ENCODE assay signal across 15 mouse cellular contexts in genomic region chr4:56937136-56937535, GRCm38 (mm10). TPM values are rescaled to one million over a fixed set of nuclear protein-coding genes. Genes with fewer than 3 reads are reported as not detected.
DNase-seq lines count a peak whose midpoint lies in the region; ATAC-seq and TF ChIP-seq lines count a peak whose summit lies in the region.
"Had no signal": no experiment of that assay in that cellular context is flagged by ENCODE, and none has a peak within 500 bp of the region (broad histone marks: within the 10 kb centered on the region; RNA-seq: fewer than 3 reads in every experiment).

No protein-coding gene starts in this region.

- H3K4me1 ChIP-seq in heart, postnatal 0 days (ENCODE audit: control insufficient read depth, insufficient read depth): peaks cover 44% of the 10 kb centered on the region
- H3K4me1 ChIP-seq: hindbrain, embryonic 15.5 days had no signal

- no peak overlapping the region for H3K4me2 ChIP-seq in heart, postnatal 0 days (ENCODE audit: low read depth, low read length)
- H3K4me2 ChIP-seq: forebrain, embryonic 12.5 days; hindbrain, embryonic 15.5 days; lung, embryonic 15.5 days had no signal

- no peaks in the 10 kb centered on the region for H3K9me3 ChIP-seq in heart, postnatal 0 days (replicated peaks; ENCODE audit: control insufficient read depth, low read length)
- H3K9me3 ChIP-seq: forebrain, embryonic 12.5 days; hindbrain, embryonic 15.5 days; lung, embryonic 15.5 days had no signal

- TF ChIP-seq EP300 in heart, postnatal 0 days (IDR thresholded peaks at IDR 0.05; ENCODE audit: low read depth): no peak

- no peak overlapping the region for H3K4me3 ChIP-seq in heart, postnatal 0 days (ENCODE audit: low read depth, low read length)
- H3K4me3 ChIP-seq: forebrain, embryonic 12.5 days; hindbrain, embryonic 15.5 days; lung, embryonic 15.5 days; myocyte had no signal

- peak; percentile 45; the same call in 1 of the 2 replicates for ATAC-seq in heart, postnatal 0 days (ENCODE audit: insufficient read depth, low read depth)
- ATAC-seq: activated CD4-positive, CD25-positive, alpha-beta regulatory T cell, adult 4 months had no signal

- DNase-seq in heart, adult 11 months: peak; percentile 88
- no peak for DNase-seq in heart, postnatal 25 days (ENCODE audit: low spot score)
- DNase-seq in ZHBTc4 (ENCODE audit: low read depth, low spot score): peak; percentile 54
- peak; percentile 33 for DNase-seq in heart, postnatal 0 days (ENCODE audit: low spot score)
- DNase-seq in kidney, postnatal 4 days: peak; percentile 25 to 44
- DNase-seq in ovary, postnatal 36 days (ENCODE audit: low spot score): no peak
- no peak for DNase-seq in left cerebral cortex, adult 8-10 months (ENCODE audit: low spot score in 2 of 2)
- DNase-seq in urinary bladder, postnatal 4 days (ENCODE audit: low spot score in 2 of 2): no peak
- DNase-seq: left cerebral cortex, postnatal 4 days had no signal

- TF ChIP-seq CTCF in heart, postnatal 0 days (IDR thresholded peaks at IDR 0.05; ENCODE audit: low read depth): no peak

- peak overlapping the region; percentile 56 for H3K27ac ChIP-seq in heart, postnatal 0 days (ENCODE audit: low read depth)
- H3K27ac ChIP-seq: forebrain, embryonic 12.5 days; hindbrain, embryonic 15.5 days; lung, embryonic 15.5 days had no signal

- 15% methylated on average over 6 of the region's 6 CpGs for WGBS in heart, postnatal 0 days

- H3K36me3 ChIP-seq in heart, postnatal 0 days (replicated peaks; ENCODE audit: control insufficient read depth, insufficient read depth, low read length): peaks cover 26% of the 10 kb centered on the region

- intact Hi-C loops in heart, postnatal 25 days (cut with DNase I): no loop called here

- H3K27me3 ChIP-seq in heart, postnatal 0 days (ENCODE audit: control insufficient read depth, insufficient read depth, low read length): no peaks in the 10 kb centered on the region
- H3K27me3 ChIP-seq: CH12.LX; forebrain, embryonic 12.5 days; hindbrain, embryonic 15.5 days; lung, embryonic 15.5 days had no signal

- H3K9ac ChIP-seq in heart, postnatal 0 days (replicated peaks; ENCODE audit: low read depth, low read length): no peak overlapping the region
- H3K9ac ChIP-seq: forebrain, embryonic 12.5 days; hindbrain, embryonic 15.5 days; lung, embryonic 15.5 days had no signal

RNA-seq across cellular contexts. Expression of gene Tmem245, which starts 10.1 kb away (rescaled TPM):
- total RNA-seq in heart, postnatal 25 days (2021): 10 to 100 TPM; 56.5 to 58.1 TPM
- total RNA-seq in heart, postnatal 0 days (2014; rRNA removed; ENCODE audit: low replicate concordance): 68.4 and 82.4 TPM in 2 replicates
- polyA plus RNA-seq in heart, postnatal 0 days (2015; fragmentation: Nextera tagmentation; extraction: Ambion mirVana): 21.1 and 23.7 TPM in 2 replicates
- total RNA-seq in left cerebral cortex, adult 8-10 months (2022): 10 to 100 TPM; 41.6 to 49.3 (median 45.9) TPM

RNA-seq across cellular contexts. Expression of gene Frrs1l, which starts 53.1 kb away (rescaled TPM):
- total RNA-seq in heart, postnatal 25 days (2021): under 1 TPM in 1 of 2 experiments, not detected in 1; 0.05 TPM
- not detected in 2 replicates for total RNA-seq in heart, postnatal 0 days (2014; rRNA removed; ENCODE audit: low replicate concordance)
- polyA plus RNA-seq in heart, postnatal 0 days (2015; fragmentation: Nextera tagmentation; extraction: Ambion mirVana): 0.05 TPM in 1 of 2 replicates, not detected in the other
- 100 to 1,000 TPM; 181 to 223 (median 197) TPM for total RNA-seq in left cerebral cortex, adult 8-10 months (2022)
- total RNA-seq: CH12.LX had no signal
- polyA plus RNA-seq: myocyte had no signal

Comparison
In these comparisons a context has a peak if more than half of its experiments do, and no peak if none do; other contexts are left out.
1. DNase-seq: peak in heart, adult 11 months (single experiment), ZHBTc4 (single experiment), heart, postnatal 0 days (single experiment) and kidney, postnatal 4 days (2 of 2); none in heart, postnatal 25 days (single experiment), ovary, postnatal 36 days (single experiment), left cerebral cortex, adult 8-10 months (0 of 2) and urinary bladder, postnatal 4 days (0 of 2).
2. RNA of gene Frrs1l, which starts 53.1 kb away (total RNA-seq): 181 to 223 TPM in left cerebral cortex, adult 8-10 months; 0.05 TPM in heart, postnatal 25 days and not detected in heart, postnatal 0 days; every median in the first group is over 100 times any median in the second.